Mouse (Mus musculus) bone marrow macrophage, adult 2 months (primary cell): ENCODE results near the gene Csk.

Source experiments
- CTCF ChIP-seq: IDR thresholded peaks from 2 replicates; pipeline ENCODE4 v1.5.1; 2012; ENCODE audit warnings: low read depth, mild to moderate bottlenecking, low read length, moderate library complexity
- POLR2A ChIP-seq: IDR thresholded peaks from 2 replicates; pipeline ENCODE4 v1.6.1; 2012; ENCODE audit warnings: mild to moderate bottlenecking, low read depth, low read length, borderline replicate concordance

GRCm38 (mm10) chr9:57671500-57671899 is 18.1 kb upstream of the Csk start:
- no peak for TF ChIP-seq POLR2A
- no peak for TF ChIP-seq CTCF
